Mouse (Mus musculus): Measurements from ENCODE around the gene Akap6. TPM values are rescaled to one million over a fixed set of nuclear protein-coding genes. Genes with fewer than 3 reads are reported as not detected.
A peak's percentile ranks its signal among the peaks of the same experiment; 100 is the strongest.

The Akap6 gene
- polyA plus RNA-seq, 1 experiment from 2014 or later: 15.3 TPM

DNA sequence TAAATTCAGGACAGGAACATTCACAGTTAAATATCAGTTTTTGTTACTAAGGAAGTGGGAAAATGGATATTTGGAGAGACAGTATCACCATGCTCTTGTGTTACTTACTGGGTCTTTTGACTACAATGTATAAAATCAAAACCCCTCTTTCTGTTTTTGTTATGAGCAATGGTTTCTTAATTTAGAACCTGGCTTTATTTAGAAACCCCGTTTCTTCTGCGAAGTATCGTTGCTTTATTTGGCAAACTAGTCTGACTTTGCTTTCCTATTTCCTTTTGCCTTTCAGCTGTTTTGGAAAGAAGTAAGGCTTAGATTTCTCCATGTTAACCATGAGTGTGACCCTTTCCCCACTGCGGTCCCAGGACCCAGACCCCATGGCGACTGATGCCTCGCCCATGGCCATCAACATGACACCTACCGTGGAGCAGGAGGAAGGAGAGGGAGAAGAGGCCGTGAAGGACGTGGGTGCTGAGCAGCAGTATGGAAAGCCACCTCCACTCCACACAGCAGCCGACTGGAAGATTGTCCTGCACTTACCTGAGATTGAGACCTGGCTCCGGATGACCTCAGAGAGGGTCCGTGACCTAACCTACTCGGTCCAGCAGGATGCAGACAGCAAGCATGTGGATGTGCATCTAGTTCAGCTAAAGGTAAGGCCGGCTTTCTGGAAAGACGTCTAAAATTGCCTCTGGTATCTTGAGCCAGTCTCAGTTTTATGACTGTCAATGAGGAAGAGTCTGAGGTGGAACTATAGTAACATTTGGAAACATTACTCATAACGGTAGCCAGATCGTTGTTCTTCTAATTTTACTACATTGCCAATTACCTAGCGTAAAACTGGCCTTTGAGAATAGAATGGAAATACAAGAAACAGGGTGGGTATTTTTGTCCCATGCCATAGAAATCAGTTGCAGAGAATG is 96.6 kb downstream of the Akap6 start:
- WGBS: 89% methylated on average over 18 of the region's 18 CpGs
- ATAC-seq: no peak

DNA sequence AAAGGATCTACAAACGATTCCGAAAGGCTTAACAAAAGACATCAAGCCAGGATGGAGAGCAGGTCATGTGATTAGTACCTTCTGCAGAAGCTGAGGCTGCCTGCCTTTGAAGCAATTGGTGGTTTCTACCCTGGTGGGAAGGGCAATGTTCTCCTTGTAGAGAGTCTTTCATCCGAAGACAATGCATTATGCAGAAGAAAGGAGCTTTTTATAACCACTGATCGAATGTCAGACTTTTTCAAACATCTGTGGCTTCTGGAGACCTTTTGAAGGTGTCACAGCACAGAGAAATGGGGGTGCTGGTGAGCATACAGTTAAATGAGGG is 97.2 kb downstream of the Akap6 start:
- H3K4me1 ChIP-seq: peaks cover 9% of the 10 kb centered on the region

More for the DNA sequence above, 96.6 kb downstream of the Akap6 start:
- H3K27ac ChIP-seq: no peak overlapping the region
- no peak overlapping the region for H3K4me2 ChIP-seq
- peaks cover 15% of the 10 kb centered on the region; the same call in 1 of the 2 replicates for H3K36me3 ChIP-seq (ENCODE audit: poor library complexity, severe bottlenecking)
- no peaks in the 10 kb centered on the region for H3K27me3 ChIP-seq
- no peaks in the 10 kb centered on the region for H3K9me3 ChIP-seq (replicated peaks)
- peaks cover 14% of the 10 kb centered on the region for H3K4me1 ChIP-seq
- H3K9ac ChIP-seq: no peak overlapping the region
- H3K4me3 ChIP-seq: no peak overlapping the region

DNA sequence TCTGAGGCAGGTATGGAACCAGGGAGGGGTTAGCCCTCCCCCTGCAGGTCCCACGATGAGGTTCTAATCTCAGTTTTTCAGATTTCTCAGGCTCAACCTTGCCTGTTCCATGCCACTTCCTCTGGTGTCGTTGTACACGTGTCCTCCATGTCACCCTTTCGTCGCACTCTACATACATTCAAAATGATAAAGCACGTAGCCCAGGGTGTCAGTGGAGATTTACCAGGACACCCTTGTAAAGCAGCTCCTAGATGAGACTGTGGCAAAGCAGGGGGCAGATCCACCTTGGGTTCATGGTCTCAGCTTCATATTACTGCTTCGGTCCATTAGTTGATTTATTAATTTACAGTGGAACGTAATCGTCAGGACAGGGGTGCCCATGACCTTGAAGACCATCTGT is 100.5 kb downstream of the Akap6 start:
- 92% methylated on average over 9 of the region's 9 CpGs for WGBS

More for the DNA sequence above, 97.2 kb downstream of the Akap6 start:
- H3K27me3 ChIP-seq: no peaks in the 10 kb centered on the region
- no peak overlapping the region for H3K27ac ChIP-seq
- 0 out of 2 replicates have a peak, but pooled peaks have one; percentile 43 for ATAC-seq
- no peak overlapping the region for H3K4me2 ChIP-seq
- no peaks in the 10 kb centered on the region for H3K9me3 ChIP-seq (replicated peaks)
- no peak overlapping the region for H3K4me3 ChIP-seq
- H3K36me3 ChIP-seq (ENCODE audit: poor library complexity, severe bottlenecking): peaks cover 15% of the 10 kb centered on the region; the same call in 1 of the 2 replicates
- WGBS: 14% methylated on average over 4 of the region's 4 CpGs
- no peak overlapping the region for H3K9ac ChIP-seq

DNA sequence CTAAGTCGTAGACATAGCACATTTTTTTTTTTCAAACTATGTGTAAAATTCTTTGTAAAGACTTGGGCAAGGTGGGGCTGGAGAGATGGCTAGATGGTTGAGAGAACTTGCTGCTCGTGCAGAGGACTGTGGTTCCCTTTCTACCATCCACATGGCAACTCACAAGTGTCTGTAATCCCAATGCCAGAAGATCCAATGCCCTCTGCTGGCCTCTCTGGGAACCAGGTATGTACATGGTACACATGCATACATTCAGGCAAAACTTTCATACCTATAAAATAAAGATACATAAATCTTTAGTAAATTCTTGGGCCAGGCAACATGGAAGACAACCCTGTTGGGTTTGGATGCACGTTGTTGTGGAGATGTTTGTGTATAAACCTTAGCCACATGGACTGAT is 107.1 kb downstream of the Akap6 start:
- H3K27ac ChIP-seq: no peak overlapping the region
- no peak overlapping the region for H3K4me3 ChIP-seq
- H3K27me3 ChIP-seq: no peaks in the 10 kb centered on the region
- H3K4me2 ChIP-seq: no peak overlapping the region
- no peak overlapping the region for H3K9ac ChIP-seq
- no peaks in the 10 kb centered on the region; the same call in 1 of the 2 replicates for H3K9me3 ChIP-seq (replicated peaks)
- no peaks in the 10 kb centered on the region for H3K4me1 ChIP-seq
- 80% methylated on average over 3 of the region's 3 CpGs for WGBS
- H3K36me3 ChIP-seq (ENCODE audit: poor library complexity, severe bottlenecking): peaks cover 12% of the 10 kb centered on the region
- no peak for ATAC-seq

More for the DNA sequence above, 100.5 kb downstream of the Akap6 start:
- Histone ChIP-seq H3K36me3 (ENCODE audit: poor library complexity, severe bottlenecking) (peaks cover 23% of the 10 kb centered on the region), H3K9me3 (replicated peaks) (no peaks in the 10 kb centered on the region), H3K27ac (no peak overlapping the region), H3K27me3 (no peaks in the 10 kb centered on the region), H3K4me3 (no peak overlapping the region), H3K4me1 (peaks cover 4% of the 10 kb centered on the region), H3K9ac (no peak overlapping the region), H3K4me2 (no peak overlapping the region)
- no peak for ATAC-seq

DNA sequence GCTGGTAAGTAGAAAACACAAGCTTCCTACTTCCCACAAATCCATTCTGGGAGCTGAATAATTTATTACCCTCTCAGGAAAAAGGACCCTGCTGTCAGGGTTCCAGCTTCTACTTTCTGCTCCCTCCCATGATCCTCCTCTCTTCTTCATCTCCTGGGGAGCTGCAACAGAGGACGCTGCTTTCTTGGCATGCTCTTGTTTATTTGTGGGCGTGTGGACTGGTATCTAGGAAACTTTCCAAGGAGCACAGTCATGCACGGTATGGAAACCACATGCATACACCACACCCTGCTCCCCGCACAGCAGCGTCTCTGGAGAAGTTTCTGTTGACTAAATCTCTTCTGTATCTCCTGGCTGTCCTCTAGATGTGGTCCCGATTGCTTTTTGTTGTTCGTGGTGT is 119.4 kb downstream of the Akap6 start:
- no peak overlapping the region for H3K27ac ChIP-seq

DNA sequence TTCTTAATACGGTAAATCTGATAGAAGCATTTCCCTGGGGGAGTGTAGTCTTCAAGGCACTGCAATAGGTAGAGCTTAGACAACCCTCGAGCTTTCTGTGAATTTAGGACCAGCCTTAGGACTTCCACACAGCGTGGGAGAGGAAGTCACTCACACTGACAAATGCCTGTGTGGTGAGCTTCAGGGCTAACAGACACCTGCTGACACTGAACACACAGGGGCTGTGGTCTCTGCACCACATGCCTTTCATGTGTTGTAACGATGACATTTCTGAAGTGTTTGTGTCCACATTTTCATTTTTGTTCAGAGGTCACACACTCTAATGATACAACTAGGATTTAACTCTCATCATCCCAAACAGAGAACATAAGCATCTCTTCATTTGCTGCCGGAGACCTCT is 125.6 kb downstream of the Akap6 start:
- Histone ChIP-seq H3K4me2 (no peak overlapping the region), H3K9me3 (replicated peaks) (peaks cover 5% of the 10 kb centered on the region; the same call in 1 of the 2 replicates), H3K27me3 (no peaks in the 10 kb centered on the region), H3K4me3 (no peak overlapping the region), H3K27ac (no peak overlapping the region), H3K4me1 (0 out of 2 replicates have a peak, but pooled peaks cover 3% of the 10 kb centered on the region), H3K9ac (no peak overlapping the region), H3K36me3 (ENCODE audit: poor library complexity, severe bottlenecking) (peaks cover 8% of the 10 kb centered on the region; the same call in 1 of the 2 replicates)
- 92% methylated on average over 5 of the region's 5 CpGs for WGBS
- ATAC-seq: no peak

More for the DNA sequence above, 119.4 kb downstream of the Akap6 start:
- H3K4me2 ChIP-seq: no peak overlapping the region
- H3K36me3 ChIP-seq (ENCODE audit: poor library complexity, severe bottlenecking): peaks cover 8% of the 10 kb centered on the region; the same call in 1 of the 2 replicates
- 70% methylated on average over 7 of the region's 7 CpGs for WGBS
- no peak overlapping the region for H3K4me3 ChIP-seq
- ATAC-seq: no peak
- peaks cover 5% of the 10 kb centered on the region; the same call in 1 of the 2 replicates for H3K9me3 ChIP-seq (replicated peaks)
- H3K27me3 ChIP-seq: no peaks in the 10 kb centered on the region
- no peak overlapping the region for H3K9ac ChIP-seq
- peaks cover 9% of the 10 kb centered on the region; the same call in 1 of the 2 replicates for H3K4me1 ChIP-seq

DNA sequence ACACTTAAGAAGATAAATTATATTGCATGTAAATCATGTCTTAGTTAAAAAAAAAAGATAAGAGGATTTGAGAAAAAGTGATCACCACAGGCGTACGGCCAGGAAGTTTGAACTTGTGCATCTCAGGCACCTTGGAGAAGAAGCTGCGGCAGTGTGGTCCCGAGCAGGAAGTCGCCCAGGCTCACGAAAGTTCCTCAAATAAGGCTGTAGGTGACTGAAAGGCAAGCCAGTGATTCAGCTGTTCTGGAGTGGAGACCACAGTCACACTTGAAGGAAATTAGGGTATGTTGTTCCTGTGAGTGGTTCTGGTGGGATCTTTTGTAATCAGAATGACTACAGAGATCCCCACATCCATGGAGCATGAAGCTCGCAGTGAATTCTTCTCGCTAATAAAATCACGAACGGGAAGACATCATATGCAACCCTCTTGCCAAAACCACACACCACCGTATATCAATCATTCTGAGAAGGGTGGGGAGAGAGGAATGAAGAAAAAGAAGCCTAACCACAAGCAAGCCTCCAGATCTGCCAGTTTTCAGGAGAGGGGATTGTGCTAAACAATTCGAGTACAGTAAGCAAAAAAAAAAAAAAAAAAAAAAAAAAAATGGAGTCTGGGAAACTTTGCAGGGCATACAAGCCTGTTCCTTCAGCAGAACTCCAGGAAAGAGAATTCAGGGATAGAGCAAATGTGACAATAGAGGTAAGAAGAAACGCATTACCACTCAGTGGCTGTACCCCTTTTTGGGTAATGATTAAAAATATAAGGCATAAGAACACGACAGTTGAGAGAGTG is 130.0 kb downstream of the Akap6 start:
- H3K36me3 ChIP-seq (ENCODE audit: poor library complexity, severe bottlenecking): no peaks in the 10 kb centered on the region; the same call in 1 of the 2 replicates
- H3K4me3 ChIP-seq: no peak overlapping the region
- peaks cover 18% of the 10 kb centered on the region for H3K4me1 ChIP-seq
- no peak overlapping the region for H3K27ac ChIP-seq
- 89% methylated on average over 14 of the region's 14 CpGs for WGBS
- no peaks in the 10 kb centered on the region for H3K27me3 ChIP-seq
- ATAC-seq: no peak
- no peaks in the 10 kb centered on the region for H3K9me3 ChIP-seq (replicated peaks)
- H3K4me2 ChIP-seq: no peak overlapping the region
- no peak overlapping the region for H3K9ac ChIP-seq

DNA sequence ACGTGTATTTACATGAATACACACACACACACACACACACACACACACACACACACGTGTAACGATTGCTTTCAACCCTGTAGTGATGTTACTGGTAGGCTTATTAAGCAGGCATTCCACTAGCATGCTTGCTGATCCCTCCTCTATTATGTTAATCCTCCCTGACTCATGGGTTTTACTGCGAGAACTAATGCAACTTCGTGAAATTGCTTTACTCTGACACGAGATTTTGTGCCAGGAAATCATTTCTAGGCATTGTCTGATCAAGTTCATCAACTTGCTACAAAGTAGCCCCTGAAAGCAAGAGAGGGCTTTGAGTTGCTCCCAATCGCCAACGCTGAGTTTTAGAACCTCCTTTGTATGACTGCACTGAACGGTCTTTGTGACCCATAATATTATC is 132.6 kb downstream of the Akap6 start:
- 24% methylated on average over 9 of the region's 9 CpGs for WGBS
- H3K9ac ChIP-seq: no peak overlapping the region
- H3K4me2 ChIP-seq: peak overlapping the region; percentile 40
- no peaks in the 10 kb centered on the region for H3K27me3 ChIP-seq
- H3K36me3 ChIP-seq (ENCODE audit: poor library complexity, severe bottlenecking): no peaks in the 10 kb centered on the region; the same call in 1 of the 2 replicates
- no peak overlapping the region for H3K4me3 ChIP-seq
- H3K9me3 ChIP-seq (replicated peaks): no peaks in the 10 kb centered on the region
- H3K4me1 ChIP-seq: peaks cover 45% of the 10 kb centered on the region
- H3K27ac ChIP-seq: peak overlapping the region; percentile 5; the same call in 1 of the 2 replicates
- ATAC-seq: peak; percentile 38; the same call in 1 of the 2 replicates

DNA sequence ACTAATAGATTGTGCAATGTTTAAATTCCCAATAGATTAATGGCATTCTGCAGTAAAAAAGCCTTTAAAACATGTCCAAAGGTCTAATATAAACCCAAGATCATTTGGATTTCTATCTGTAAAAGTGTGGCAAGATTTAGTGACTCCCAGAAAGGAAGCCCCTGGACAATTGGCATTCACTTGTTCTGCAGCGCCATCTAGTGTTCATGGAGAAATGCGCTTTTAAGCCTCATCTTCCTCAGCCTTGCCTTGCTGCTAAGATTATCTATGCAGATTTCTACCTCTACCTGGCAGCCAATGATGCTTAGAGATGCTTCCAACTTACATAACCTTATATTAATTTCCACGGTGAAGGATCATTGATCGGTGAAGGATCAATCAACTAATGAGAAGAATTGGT is 133.0 kb downstream of the Akap6 start:
- Histone ChIP-seq H3K4me1 (peaks cover 48% of the 10 kb centered on the region), H3K4me2 (0 out of 2 replicates have a peak overlapping the region, but pooled peaks have one; percentile 40)

DNA sequence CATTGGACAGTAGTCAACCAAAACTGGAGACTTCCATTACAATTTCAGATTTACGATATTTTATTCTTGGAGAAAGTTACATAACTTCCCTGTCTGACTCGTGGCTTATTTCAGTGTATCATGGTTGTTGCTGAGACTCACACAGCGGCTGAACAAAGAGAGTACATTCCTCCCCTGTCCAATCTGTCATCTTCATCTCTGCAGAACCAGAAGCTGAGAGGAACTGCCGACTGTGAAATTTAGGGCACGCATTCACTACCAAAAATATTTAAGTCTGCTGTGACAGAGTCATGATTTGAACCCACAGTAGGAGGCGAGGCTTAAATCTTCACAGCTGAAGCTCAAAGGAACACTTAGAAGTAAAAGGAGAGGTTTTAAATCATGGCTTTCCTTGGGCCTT is 134.0 kb downstream of the Akap6 start:
- no peak for ATAC-seq
- no peak overlapping the region for H3K9ac ChIP-seq
- H3K27ac ChIP-seq: no peak overlapping the region
- no peaks in the 10 kb centered on the region for H3K9me3 ChIP-seq (replicated peaks)
- no peaks in the 10 kb centered on the region; the same call in 1 of the 2 replicates for H3K36me3 ChIP-seq (ENCODE audit: poor library complexity, severe bottlenecking)
- 54% methylated on average over 6 of the region's 6 CpGs for WGBS
- no peak overlapping the region for H3K4me3 ChIP-seq
- no peaks in the 10 kb centered on the region for H3K27me3 ChIP-seq
- peaks cover 48% of the 10 kb centered on the region for H3K4me1 ChIP-seq
- H3K4me2 ChIP-seq: no peak overlapping the region

More for the DNA sequence above, 133.0 kb downstream of the Akap6 start:
- 7% methylated on average over 4 of the region's 4 CpGs for WGBS
- Histone ChIP-seq H3K4me3 (no peak overlapping the region), H3K36me3 (ENCODE audit: poor library complexity, severe bottlenecking) (no peaks in the 10 kb centered on the region; the same call in 1 of the 2 replicates), H3K9ac (no peak overlapping the region), H3K27me3 (no peaks in the 10 kb centered on the region), H3K27ac (no peak overlapping the region), H3K9me3 (replicated peaks) (no peaks in the 10 kb centered on the region)
- peak; percentile 58 for ATAC-seq

DNA sequence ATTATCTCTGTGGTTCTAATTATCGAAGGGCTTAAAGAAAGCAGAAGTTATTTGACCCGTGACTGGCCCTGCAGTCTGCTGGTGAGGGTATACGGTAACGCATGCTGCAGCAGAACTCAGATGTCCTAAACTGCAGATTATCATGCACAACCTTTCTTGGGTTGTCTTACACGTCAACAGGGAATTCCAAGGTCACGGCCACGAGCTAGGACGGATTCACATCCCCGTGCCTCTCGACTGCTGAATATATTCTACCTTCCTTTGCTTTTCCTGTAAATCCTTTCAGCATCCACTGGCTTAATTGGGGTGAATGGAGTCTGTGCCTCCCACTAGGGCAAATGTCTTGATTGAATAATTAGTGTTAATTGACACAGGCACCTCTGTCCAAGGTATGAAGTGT is 134.9 kb downstream of the Akap6 start:
- H3K9me3 ChIP-seq (replicated peaks): no peaks in the 10 kb centered on the region
- H3K4me2 ChIP-seq: no peak overlapping the region
- WGBS: 13% methylated on average over 10 of the region's 10 CpGs
- H3K27ac ChIP-seq: 0 out of 2 replicates have a peak overlapping the region, but pooled peaks have one; percentile 85
- no peaks in the 10 kb centered on the region for H3K27me3 ChIP-seq
- H3K4me3 ChIP-seq: no peak overlapping the region
- ATAC-seq: no peak
- H3K9ac ChIP-seq: no peak overlapping the region
- peaks cover 46% of the 10 kb centered on the region for H3K4me1 ChIP-seq
- no peaks in the 10 kb centered on the region; the same call in 1 of the 2 replicates for H3K36me3 ChIP-seq (ENCODE audit: poor library complexity, severe bottlenecking)

Measured in forebrain, embryonic 13.5 days (tissue).